Mouse (Mus musculus) liver, embryonic 13.5 days (tissue): Measurements from ENCODE around the gene E4f1. TPM values are rescaled to one million over a fixed set of nuclear protein-coding genes. Genes with fewer than 3 reads are reported as not detected.
A peak's percentile ranks its signal among the peaks of the same experiment; 100 is the strongest.
"Not testable (repeated sequence)": the region's sequence is repeated elsewhere in the genome, so short reads cannot be mapped to it uniquely, and the experiment has no call there.

Experiments
- ATAC-seq: fragments of 200-750 bp; cut with Nextera tagmentation; 2 replicates; pipeline ENCODE4 v1.8.0; 2017; ENCODE audit warnings: low read depth, mild to moderate bottlenecking, moderate number of reproducible peaks, moderate library complexity
- DNase-seq: peaks from one replicate; pipeline ENCODE4 v3.0.0; 2022
- H3K27ac ChIP-seq: fragments of 300-500 bp; sonication (generic); 2 replicates; pipeline ENCODE4 v1.5.1; 2015; ENCODE audit warnings: moderate library complexity, mild to moderate bottlenecking, inconsistent platforms
- H3K27me3 ChIP-seq: fragments of 300-500 bp; sonication (generic); 2 replicates; pipeline ENCODE4 v1.6.1; 2015; ENCODE audit warnings: mild to moderate bottlenecking, inconsistent platforms
- H3K36me3 ChIP-seq: fragments of 300-500 bp; sonication (generic); 2 replicates; pipeline ENCODE4 v1.6.1; 2015; ENCODE audit warnings: mild to moderate bottlenecking, inconsistent platforms
- H3K4me1 ChIP-seq: fragments of 300-500 bp; sonication (generic); replicated peaks from 2 replicates; pipeline ENCODE4 v1.6.1; 2015; ENCODE audit warnings: inconsistent platforms
- H3K4me2 ChIP-seq: fragments of 300-500 bp; sonication (generic); 2 replicates; pipeline ENCODE4 v1.6.1; 2015; ENCODE audit warnings: inconsistent platforms, mild to moderate bottlenecking, moderate library complexity
- H3K4me3 ChIP-seq: fragments of 300-500 bp; sonication (generic); replicated peaks from 2 replicates; pipeline ENCODE4 v1.5.1; 2015; ENCODE audit warnings: mild to moderate bottlenecking, inconsistent platforms
- H3K9ac ChIP-seq: fragments of 300-500 bp; sonication (generic); 2 replicates; pipeline ENCODE4 v1.6.1; 2015; ENCODE audit warnings: mild to moderate bottlenecking, inconsistent platforms
- H3K9me3 ChIP-seq: fragments of 300-500 bp; sonication (generic); replicated peaks from 2 replicates; pipeline ENCODE4 v1.6.1; 2016; ENCODE audit warnings: inconsistent platforms
- WGBS: fragments of 180-500 bp; shearing (Covaris S2); methylation state at CpG from one replicate; pipeline ENCODE4 v1.1.7; 2015; ENCODE audit not compliant: insufficient replicate concordance; 5-methylcytosine and 5-hydroxymethylcytosine counted together
- polyA plus RNA-seq: library from polyadenylated mRNA; unstranded; fragments of >200 nt; fragmentation: Nextera tagmentation; extraction: Ambion mirVana; gene quantifications from 2 replicates; pipeline ENCODE4 v1.2.1, GENCODE M21; 2015

Gene E4f1
- polyA plus RNA-seq, 1 experiment from 2014 or later: 13.0 TPM

- ATAC-seq (peak; percentile 23), DNase-seq (peak; percentile 47)
- peak overlapping the region; percentile 98 for H3K4me3 ChIP-seq
- H3K9me3 ChIP-seq: no peaks in the 10 kb centered on the region
- 1% methylated on average over 68 of the region's 68 CpGs for WGBS
- no peaks in the 10 kb centered on the region for H3K27me3 ChIP-seq
- peak overlapping the region; percentile 99 for H3K9ac ChIP-seq
- peak overlapping the region; percentile 92 for H3K27ac ChIP-seq
- H3K4me1 ChIP-seq: peaks cover 38% of the 10 kb centered on the region
- H3K36me3 ChIP-seq: peaks cover 46% of the 10 kb centered on the region
- H3K4me2 ChIP-seq: peak overlapping the region; percentile 97
These were observed 801 bp upstream of the E4f1 start for GRCm38 (mm10) chr17:24470701-24471527.

DNA sequence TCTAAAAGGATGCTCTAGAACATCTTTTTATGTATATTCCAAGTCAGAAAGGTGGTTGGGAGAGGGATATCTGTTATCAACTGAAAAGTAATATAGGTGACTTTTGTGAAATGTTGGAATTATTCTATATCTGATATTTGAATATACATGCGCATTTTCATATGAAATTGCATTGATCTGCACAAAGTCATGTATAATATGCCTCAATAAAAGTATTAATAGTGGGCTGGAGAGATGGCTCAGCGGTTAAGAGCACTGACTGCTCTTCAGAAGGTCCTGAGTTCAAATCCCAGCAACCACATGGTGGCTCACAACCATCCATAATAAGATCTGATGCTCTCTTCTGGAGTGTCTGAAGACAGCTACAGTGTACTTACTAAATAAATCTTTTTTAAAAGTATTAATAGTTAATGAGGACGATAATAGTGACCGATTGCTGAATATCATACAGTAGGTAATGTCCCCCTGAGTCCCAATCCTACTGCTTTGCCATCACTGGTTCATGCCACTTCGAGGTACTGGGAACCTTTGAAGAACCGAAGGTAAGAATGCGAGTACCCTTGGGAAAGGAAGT, 690 bp downstream of the E4f1 start:
- ATAC-seq (no peak), DNase-seq (no peak)
- 16% methylated on average over 7 of the region's 7 CpGs for WGBS

DNA sequence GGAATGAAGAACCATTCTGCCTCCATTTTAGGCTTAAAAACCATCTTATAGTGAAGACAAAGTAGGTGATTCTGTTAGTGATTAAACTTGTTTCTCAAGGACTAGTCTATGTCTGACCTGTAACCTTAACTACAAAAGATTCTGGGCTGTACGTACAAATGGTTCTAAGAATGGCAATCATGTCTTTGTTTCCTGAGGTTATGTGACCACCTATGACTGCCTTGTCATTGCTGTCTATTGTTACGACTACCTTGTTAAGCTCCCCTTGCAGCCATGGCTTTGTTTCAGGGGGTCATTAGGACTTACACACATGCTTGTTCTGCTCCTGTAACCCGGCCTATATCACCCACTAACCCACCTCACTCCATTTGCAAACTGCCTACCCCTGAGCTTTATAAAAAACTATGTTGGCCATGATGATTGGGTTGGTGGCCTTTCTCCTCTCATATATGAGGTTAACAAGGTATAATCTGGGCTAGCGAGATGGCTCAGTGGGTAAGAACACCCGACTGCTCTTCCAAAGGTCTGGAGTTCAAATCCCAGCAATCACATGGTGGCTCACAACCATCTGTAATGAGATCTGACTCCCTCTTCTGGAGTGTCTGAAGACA, 1.4 kb downstream of the E4f1 start:
- H3K4me2 ChIP-seq: peak overlapping the region; percentile 14; the same call in 1 of the 2 replicates
- peak overlapping the region; percentile 10; the same call in 1 of the 2 replicates for H3K4me3 ChIP-seq
- 87% methylated on average over 5 of the region's 5 CpGs for WGBS
- peaks cover 25% of the 10 kb centered on the region for H3K36me3 ChIP-seq
- DNase-seq: no peak
- no peak overlapping the region for H3K9ac ChIP-seq
- H3K9me3 ChIP-seq: no peaks in the 10 kb centered on the region
- no peaks in the 10 kb centered on the region for H3K27me3 ChIP-seq
- no peak overlapping the region for H3K27ac ChIP-seq
- H3K4me1 ChIP-seq: peaks cover 30% of the 10 kb centered on the region
- ATAC-seq: no peak

More for the DNA sequence above, 690 bp downstream of the E4f1 start:
- H3K4me1 ChIP-seq: peaks cover 33% of the 10 kb centered on the region
- H3K9ac ChIP-seq: peak overlapping the region; percentile 99
- peak overlapping the region; percentile 92 for H3K27ac ChIP-seq
- H3K4me2 ChIP-seq: peak overlapping the region; percentile 97
- no peaks in the 10 kb centered on the region for H3K9me3 ChIP-seq
- H3K36me3 ChIP-seq: peaks cover 31% of the 10 kb centered on the region
- peak overlapping the region; percentile 98 for H3K4me3 ChIP-seq
- H3K27me3 ChIP-seq: no peaks in the 10 kb centered on the region

- Histone ChIP-seq H3K9ac (no peak overlapping the region), H3K9me3 (no peaks in the 10 kb centered on the region), H3K4me3 (no peak overlapping the region), H3K27ac (no peak overlapping the region), H3K4me2 (no peak overlapping the region), H3K36me3 (no peaks in the 10 kb centered on the region), H3K4me1 (peaks cover 14% of the 10 kb centered on the region), H3K27me3 (no peaks in the 10 kb centered on the region)
- 33% methylated on average over 6 of the region's 6 CpGs for WGBS
- ATAC-seq (0 out of 2 replicates have a peak, but pooled peaks have one; percentile 39), DNase-seq (no peak)
These were observed 6.6 kb downstream of the E4f1 start for GRCm38 (mm10) chr17:24463374-24464133.

- Histone ChIP-seq H3K9me3 (no peaks in the 10 kb centered on the region), H3K4me3 (no peak overlapping the region), H3K27me3 (no peaks in the 10 kb centered on the region), H3K36me3 (no peaks in the 10 kb centered on the region), H3K4me2 (no peak overlapping the region), H3K4me1 (peaks cover 14% of the 10 kb centered on the region), H3K27ac (no peak overlapping the region), H3K9ac (no peak overlapping the region)
- no peak for DNase-seq
- 80% methylated on average over 1 of the region's 1 CpGs for WGBS
- no peak for ATAC-seq
These were observed 7.2 kb downstream of the E4f1 start for GRCm38 (mm10) chr17:24462932-24463331.

DNA sequence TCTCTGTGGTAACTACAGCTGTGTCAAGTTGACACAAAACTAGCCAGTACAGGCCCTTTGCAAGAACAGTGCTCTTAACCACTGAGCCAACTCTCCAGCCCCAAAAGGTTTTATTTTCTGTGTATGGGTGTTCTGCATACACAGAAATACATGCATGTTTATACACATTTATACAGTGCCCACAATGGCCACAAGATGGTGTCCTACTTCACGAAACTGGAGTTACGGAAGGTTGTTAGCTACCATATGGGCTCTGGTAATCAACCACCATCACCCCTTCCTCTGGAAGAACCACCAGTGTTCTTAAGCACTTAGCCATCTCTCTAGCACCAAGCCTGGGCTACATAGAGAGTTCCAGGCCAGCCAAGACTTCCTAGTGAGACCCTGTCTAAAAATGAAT, 8.5 kb downstream of the E4f1 start:
- no peak overlapping the region for H3K27ac ChIP-seq
- 44% methylated on average over 2 of the region's 2 CpGs for WGBS
- no peak overlapping the region for H3K4me2 ChIP-seq
- ATAC-seq (no peak; the same call in 1 of the 2 replicates), DNase-seq (peak; percentile 37)
- no peaks in the 10 kb centered on the region for H3K36me3 ChIP-seq
- peaks cover 14% of the 10 kb centered on the region for H3K4me1 ChIP-seq
- H3K4me3 ChIP-seq: no peak overlapping the region
- H3K27me3 ChIP-seq: no peaks in the 10 kb centered on the region
- no peak overlapping the region for H3K9ac ChIP-seq
- H3K9me3 ChIP-seq: no peaks in the 10 kb centered on the region

- H3K9ac ChIP-seq: peak overlapping the region; percentile 54
- H3K4me3 ChIP-seq: peak overlapping the region; percentile 77
- H3K9me3 ChIP-seq, ATAC-seq, DNase-seq, H3K36me3 ChIP-seq, H3K27me3 ChIP-seq: not testable (repeated sequence)
- 41% methylated on average over 10 of the region's 10 CpGs for WGBS
- peaks cover 31% of the 10 kb centered on the region for H3K4me1 ChIP-seq
- peak overlapping the region; percentile 79 for H3K4me2 ChIP-seq
- peak overlapping the region; percentile 74 for H3K27ac ChIP-seq
These were observed 14.4 kb downstream of the E4f1 start for GRCm38 (mm10) chr17:24455523-24456206.

DNA sequence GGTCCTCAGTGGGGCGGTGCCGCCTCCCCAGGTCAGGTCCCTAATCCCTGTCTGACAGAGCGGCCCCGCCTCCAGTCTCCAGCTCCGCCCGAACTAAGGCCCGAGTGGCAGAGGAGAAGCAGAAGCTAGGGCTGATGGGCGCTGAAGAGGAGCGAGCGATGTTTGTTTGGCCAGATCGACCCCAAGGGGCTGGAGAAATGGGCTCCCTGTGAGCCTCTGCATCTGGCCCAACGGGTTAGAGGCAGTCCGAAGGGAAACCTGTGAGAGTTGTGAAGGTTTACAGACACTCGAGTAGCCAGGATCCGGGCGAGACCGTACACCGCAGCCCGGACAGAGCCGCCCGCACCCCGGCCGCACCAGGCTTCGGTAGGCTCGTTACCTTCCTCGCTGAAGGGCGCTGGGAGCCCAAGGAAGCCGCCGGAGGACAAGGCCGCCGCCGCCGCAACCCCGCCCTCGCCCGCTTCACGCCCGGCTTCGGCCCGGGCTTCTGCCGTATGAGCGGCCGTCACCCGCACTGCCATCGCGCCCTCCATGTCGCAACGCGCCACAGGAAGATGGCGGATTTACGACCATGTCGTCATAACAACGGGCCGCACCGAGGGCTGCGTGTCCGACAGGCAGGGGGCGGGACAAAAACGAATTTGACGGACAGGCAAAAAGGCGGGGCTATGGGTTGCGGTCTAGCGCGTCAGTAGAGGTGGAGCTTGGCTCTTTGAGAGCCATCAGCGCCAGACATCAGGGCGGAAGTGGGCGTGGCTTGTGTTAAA, 15.2 kb downstream of the E4f1 start:
- Histone ChIP-seq H3K9ac (peak overlapping the region; percentile 94), H3K27me3 (no peaks in the 10 kb centered on the region), H3K27ac (peak overlapping the region; percentile 98), H3K4me1 (peaks cover 31% of the 10 kb centered on the region), H3K36me3 (peaks cover 15% of the 10 kb centered on the region), H3K9me3 (no peaks in the 10 kb centered on the region), H3K4me3 (peak overlapping the region; percentile 77), H3K4me2 (peak overlapping the region; percentile 79)
- 1% methylated on average over 67 of the region's 67 CpGs for WGBS
- DNase-seq (peak; percentile 99), ATAC-seq (peak; percentile 94)

DNA sequence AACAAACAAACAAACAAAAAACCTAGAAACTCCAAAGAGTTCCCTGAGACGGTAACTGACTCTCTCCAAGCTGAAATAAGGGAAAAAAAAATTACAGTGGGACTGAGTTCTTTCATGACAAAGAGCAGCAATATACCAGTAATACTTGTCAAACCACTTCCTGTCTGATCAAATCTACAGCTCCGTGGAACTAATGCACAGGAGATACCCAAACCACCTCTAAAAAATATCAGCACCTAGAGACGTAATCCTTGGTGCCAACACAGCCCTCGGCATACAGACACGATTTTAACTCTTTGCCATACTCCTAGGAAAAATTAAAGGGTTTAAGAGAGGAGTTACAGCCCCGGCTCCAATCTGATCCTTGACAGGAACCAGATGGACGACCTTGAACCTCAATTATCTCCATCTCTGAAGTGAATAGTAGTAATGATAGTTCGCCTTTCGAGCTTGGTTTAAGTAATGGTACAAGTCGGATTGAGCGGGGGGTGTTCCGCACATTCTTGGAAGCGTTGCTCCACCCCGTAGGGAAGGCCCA, 15.8 kb downstream of the E4f1 start:
- H3K4me3 ChIP-seq: peak overlapping the region; percentile 77

DNA sequence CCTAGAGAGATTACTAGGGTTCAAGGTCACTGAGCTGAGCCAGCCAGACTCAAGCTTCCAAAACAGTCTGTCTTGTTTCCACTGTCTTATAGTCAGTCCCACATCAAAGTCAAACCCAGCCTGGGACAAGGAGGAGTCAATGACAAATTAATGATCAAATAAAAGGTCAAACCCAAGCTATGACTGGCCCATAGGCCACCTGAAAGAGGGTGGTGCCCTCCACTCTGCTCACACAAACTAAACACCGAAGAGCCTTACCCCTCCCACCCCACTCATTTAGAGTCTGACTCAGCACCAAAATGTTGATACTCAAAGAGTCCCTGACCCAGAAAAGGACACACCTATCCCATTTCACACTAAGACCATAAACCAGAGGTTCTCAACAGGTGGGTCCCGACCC, 16.7 kb downstream of the E4f1 start:
- no peaks in the 10 kb centered on the region for H3K9me3 ChIP-seq
- DNase-seq: peak; percentile 47
- no peak for ATAC-seq
- H3K4me1 ChIP-seq: peaks cover 31% of the 10 kb centered on the region
- peak overlapping the region; percentile 77 for H3K4me3 ChIP-seq
- H3K36me3 ChIP-seq: peaks cover 30% of the 10 kb centered on the region
- WGBS: 61% methylated on average over 2 of the region's 2 CpGs
- peak overlapping the region; percentile 79 for H3K4me2 ChIP-seq
- peak overlapping the region; percentile 94 for H3K9ac ChIP-seq
- no peaks in the 10 kb centered on the region for H3K27me3 ChIP-seq
- H3K27ac ChIP-seq: peak overlapping the region; percentile 98

More for the DNA sequence above, 15.8 kb downstream of the E4f1 start:
- no peaks in the 10 kb centered on the region for H3K27me3 ChIP-seq
- no peak for DNase-seq
- H3K4me2 ChIP-seq: peak overlapping the region; percentile 79
- peak overlapping the region; percentile 98 for H3K27ac ChIP-seq
- ATAC-seq: no peak
- no peaks in the 10 kb centered on the region for H3K9me3 ChIP-seq
- peaks cover 31% of the 10 kb centered on the region for H3K4me1 ChIP-seq
- 3% methylated on average over 14 of the region's 14 CpGs for WGBS
- H3K9ac ChIP-seq: peak overlapping the region; percentile 94
- peaks cover 21% of the 10 kb centered on the region for H3K36me3 ChIP-seq
